Mouse (Mus musculus) lung, postnatal 10 days (tissue): Measurements from ENCODE around the gene Man2a2.
"Not testable (repeated sequence)": the region's sequence is repeated elsewhere in the genome, so short reads cannot be mapped to it uniquely, and the experiment has no call there.

Source experiments
- DNase-seq: peaks from one replicate; pipeline ENCODE4 v3.0.0; 2021

The Man2a2 gene

DNA sequence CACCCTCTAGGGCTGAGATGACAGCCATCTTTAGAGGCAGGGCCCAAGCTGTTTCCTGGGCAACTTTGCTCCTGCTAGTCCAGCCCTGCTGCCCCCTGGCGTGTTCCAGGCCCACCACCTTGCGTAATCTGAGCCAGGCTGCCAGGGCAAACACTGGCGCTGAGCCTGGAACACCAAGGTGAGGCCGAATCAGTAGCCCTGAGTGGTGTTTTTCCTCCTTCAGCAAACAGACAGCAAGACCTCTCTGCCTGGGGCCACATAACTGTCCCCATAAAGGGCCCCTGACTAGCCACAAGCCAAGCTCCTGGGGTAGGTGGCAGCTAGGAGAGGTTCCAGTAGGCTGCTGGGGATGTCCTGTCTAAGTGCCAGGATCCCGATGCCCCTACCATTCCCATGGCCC lies 28.9 kb upstream of the Man2a2 start:
- peak; percentile 67 for DNase-seq

GRCm38 (mm10) chr7:80398654-80399444 lies 27.7 kb upstream of the Man2a2 start:
- no peak for DNase-seq

DNA sequence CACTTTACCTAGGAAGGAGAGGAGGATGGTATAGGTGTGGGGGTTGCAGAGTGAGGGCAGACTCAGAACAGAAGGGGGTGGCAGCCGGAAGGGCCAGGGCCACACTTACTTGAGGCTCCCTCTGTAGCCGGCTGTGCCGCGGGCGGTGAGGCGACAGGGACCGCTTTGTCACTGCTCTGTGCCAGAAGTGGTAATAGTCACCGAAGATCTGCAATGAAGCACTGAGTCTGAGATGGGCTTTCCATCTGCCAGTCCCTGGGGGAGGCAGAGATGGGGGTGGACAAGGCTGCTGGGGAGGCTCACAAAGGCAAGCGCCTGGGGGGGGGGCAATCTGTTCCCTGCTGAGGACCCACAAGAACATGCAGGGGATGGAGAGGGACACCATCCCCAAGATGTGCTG lies 26.8 kb upstream of the Man2a2 start:
- no peak for DNase-seq

DNA sequence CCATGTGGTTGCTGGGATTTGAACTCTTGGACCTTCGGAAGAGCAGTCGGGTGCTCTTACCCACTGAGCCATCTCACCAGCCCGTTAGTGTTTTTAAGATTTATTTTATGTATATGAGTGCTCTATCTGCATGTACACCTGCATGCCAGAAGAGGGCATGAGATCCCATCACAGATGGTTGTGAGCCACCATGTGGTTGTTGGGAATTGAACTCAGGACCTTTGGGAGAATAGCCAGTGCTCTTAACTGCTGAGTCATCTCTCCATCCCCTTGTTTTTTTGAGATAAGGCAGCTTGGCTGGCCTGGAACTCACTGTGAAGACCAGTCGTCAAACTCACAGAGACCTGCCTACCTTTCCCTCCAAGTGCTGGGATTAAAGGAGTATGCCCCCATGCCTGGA lies 25.3 kb upstream of the Man2a2 start:
- not testable (repeated sequence) for DNase-seq

DNA sequence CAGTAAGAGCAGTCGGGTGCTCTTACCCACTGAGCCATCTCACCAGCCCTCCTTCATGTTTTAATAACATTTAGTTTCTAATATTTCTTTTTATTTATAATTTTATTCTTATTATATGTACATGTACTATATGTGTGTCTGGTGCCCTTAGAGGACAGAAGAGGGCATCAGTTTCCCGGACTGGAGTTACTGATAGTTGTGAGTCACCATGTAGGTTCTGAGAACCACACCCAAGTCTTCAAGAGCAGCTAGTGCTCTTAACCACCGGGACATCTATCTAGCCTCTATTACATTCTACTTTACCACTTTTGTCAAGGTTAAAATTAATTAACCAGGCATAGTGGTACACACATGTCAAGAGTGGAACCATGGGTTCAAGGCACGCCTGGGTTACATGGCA lies 23.4 kb upstream of the Man2a2 start:
- DNase-seq, result no peak

DNA sequence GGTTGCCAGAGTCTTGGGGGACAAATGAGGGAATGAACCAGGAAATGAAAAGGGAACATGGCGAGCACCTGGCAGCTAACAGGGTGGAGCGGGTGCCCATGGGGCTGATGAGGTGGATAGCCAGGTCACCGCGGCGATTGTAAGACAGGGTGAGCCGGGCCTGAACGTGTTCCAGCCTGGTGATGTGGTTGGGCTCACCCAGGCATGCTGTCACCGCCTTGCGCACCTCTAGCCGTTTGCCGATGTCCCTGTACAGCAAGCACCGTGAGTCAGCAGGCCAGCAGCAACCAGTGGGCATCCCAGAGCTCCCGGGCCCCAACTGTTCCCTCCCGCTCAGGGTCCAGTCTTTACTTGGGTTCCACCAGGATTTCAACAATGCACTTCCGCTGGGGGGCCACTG lies 20.9 kb upstream of the Man2a2 start:
- DNase-seq, result no peak

GRCm38 (mm10) chr7:80387633-80388543 lies 16.7 kb upstream of the Man2a2 start, which contains the start of gene Fes:
TSS of gene Fes (minus strand) at chr7:80387946.
- DNase-seq, result peak; percentile 86

DNA sequence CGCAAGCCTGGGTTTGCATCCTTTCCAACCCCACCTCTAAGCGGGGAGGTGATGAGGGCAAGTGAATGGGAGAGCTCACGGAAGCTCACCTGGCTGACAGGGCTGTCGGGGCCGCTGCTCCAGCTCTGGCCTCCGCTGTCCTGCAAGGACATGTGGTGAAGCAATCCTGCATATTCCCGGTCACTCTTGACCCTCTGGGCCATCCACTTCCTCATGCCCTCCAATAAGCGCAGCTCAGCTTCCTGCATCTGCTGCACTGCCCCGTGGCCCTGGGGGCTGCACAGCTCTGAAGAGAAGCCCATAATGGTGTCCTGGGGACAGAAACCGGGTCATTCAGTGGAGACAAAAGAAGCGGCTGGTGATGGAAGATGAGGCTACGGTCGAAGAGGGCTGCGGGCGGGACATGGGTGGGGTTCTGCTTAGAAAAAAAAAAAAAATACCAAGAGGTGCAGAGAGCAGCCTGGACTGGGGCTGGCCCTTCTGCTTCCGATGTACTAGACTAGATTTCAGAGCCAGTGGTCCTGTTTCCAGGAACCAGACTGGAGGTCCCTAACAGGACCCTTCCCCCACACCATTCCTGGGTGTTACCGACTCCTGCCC lies 16.0 kb upstream of the Man2a2 start:
- peak; percentile 48 for DNase-seq

DNA sequence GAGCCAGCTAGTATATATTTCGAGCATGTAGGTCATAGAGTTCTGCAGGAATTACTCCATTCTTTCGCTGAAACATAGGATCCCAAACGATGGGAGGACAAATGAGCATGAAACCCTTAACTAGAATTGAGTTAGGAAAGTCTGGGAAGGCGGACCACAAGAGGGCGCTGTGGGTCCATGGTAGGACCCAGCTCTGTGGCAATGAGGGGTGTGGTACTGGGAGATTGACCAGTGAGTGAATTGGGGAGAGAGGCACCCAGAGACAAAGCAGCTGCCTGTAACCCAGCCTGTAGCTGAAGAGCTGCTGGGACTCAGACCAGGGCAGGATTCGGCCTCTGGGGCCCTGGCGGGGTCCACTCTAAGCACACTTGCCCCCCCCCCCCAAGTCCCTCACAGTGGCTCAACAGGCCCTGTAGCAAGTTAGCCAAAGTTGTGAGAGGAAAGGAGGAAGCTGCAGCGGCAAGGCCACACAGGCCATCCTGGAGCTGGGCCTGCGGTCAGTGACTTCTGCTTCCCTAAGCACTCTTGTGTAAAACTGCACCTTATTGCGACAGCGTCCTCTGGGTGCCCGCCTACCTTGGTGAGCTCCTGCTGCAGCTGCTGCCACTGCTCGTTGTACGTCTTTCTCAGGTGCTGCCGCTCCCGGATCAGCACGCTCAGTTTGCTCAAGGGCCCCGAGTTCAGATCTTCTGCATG lies 15.2 kb upstream of the Man2a2 start:
- peak; percentile 95 for DNase-seq

GRCm38 (mm10) chr7:80382919-80383318 lies 11.7 kb upstream of the Man2a2 start:
- no peak for DNase-seq

GRCm38 (mm10) chr7:80379531-80379930 lies 8.4 kb upstream of the Man2a2 start:
- DNase-seq, result peak; percentile 61

DNA sequence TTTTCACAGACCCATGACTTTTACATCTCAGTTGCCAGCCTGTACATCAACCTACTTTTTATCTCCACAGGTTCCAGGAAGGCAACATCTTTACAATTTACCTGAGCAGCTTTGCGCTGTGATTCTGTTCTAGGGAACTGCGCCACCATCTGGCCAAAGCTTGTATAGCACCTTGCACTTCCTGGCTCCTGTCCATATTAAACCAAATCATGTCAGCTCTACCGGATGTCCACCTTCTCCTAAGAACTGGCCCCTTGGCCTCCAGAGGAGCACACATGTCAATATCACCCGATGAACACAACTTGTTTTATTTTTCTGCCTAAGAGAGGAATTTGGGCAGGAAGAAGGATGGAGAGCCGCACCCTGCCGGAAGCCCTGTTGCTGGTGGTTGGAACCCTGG lies 6.3 kb upstream of the Man2a2 start:
- peak; percentile 79 for DNase-seq

DNA sequence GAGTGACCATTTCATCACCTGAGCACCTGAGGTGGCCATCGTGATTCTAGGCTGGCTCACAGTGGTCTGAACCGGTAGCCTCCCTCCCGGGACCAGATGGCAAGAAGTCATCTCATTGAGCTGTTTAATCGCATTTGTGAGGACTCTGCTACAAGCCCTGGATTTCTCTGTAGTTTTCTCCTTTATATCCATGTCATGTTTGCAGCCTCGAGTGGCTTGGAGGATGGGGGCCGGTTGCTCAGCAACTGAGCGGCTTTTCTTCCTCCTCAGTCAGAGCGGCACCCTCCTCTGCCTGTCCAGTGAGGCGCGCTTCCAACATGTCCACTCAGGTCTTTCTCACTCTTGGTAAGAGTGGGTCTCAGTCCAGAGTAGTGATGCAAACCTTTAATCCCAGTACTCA lies 5.0 kb upstream of the Man2a2 start:
- DNase-seq, result no peak

DNA sequence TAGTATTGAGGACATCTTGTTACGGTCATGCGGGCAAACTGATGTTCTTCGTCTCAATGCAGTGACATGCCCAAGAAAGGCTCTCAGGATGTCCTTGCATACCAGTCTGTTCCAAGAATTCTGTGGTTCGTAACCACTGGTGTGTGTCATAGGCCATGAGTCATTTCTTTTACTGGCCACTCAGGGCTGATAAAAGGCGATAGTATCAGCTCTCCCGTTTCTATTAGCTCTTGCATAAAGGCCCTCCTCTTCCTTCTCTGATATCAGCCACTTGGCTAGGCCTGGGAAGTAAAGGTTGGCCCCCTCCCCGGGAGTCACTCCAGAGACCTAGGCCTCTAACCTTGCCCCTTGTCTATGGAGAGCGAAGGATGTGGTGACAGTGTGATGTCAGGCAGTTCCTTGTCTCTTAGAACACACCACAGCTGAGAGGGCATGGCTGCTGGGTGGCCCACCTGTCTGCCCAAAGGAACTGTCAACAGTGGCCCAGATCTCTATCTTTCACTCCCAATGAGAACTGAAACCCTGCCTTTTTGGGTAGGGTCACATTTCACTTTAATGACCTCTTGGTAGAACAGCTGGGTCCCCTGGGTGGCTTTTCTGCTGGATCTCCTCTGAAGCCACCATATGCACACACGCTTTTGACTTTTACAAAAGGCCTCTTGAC lies 4.3 kb upstream of the Man2a2 start:
- DNase-seq, result no peak

GRCm38 (mm10) chr7:80374733-80375132 lies 3.6 kb upstream of the Man2a2 start:
- no peak for DNase-seq

DNA sequence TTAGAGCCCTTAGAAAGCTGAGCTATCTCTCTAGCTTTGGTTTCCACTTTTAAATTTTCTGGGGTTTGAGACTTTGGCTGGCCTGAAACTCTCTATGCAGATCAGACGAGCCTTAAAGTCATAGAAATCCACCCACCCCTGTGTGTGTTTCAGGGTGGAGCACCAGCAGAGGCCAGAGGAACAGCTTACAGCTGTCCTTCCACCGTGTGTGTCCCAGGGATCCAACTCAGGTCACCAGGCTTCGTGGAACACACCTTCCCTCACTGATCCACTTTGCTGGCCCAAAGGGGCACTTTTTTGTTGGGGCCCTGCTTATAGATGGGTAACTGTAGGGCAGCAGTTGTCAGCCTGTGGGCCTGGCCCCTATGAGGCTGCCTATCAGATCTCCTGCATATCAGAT lies 3.1 kb upstream of the Man2a2 start:
- DNase-seq, result no peak

GRCm38 (mm10) chr7:80373850-80374249 lies 2.7 kb upstream of the Man2a2 start:
- DNase-seq, result no peak

DNA sequence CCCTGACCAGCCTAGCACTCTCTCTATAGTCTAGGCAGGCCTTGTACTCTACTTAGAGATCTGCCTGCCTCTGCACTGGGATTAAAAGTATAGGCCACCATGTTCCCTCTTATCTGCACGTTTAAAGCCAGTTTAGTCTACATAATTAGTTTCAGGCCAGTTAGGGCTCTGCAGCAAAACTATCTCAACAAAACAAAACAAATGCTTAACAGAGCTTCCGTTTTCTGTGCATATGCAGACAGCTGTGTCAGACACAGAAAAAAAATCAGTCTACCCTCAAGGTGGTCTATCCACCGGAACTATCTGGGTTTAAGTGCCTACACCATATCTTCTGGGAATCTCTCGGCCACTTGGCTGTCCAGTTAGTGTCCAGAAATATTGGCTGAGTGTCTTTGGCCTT lies 2.2 kb upstream of the Man2a2 start:
- no peak for DNase-seq

- no peak for DNase-seq
Observed at GRCm38 (mm10) chr7:80372667-80373066, 1.5 kb upstream of the Man2a2 start.

- DNase-seq, result no peak
Observed at GRCm38 (mm10) chr7:80372166-80372565, 991 bp upstream of the Man2a2 start.

DNA sequence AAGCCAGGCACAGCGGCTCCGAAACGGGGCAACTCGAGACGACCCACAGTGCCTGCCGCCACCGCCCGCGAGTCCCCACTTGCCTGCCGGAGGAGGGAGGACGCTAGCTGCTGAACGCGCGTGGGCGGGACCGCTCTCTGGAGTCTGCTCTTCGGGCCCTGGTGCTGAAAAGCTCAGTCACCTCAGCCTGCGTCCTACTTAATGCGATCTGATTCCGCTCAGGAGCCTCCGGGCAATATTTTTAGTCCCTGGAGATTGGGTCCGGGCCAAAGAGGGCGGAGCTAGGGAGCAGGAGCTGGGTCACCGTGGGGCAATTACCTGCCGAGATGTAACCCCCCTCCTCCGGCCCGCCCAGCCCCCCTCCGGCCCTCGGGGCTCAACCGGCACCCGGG lies 530 bp downstream of the Man2a2 start:
- peak; percentile 82 for DNase-seq

GRCm38 (mm10) chr7:80369967-80370431 lies 1.2 kb downstream of the Man2a2 start:
- no peak for DNase-seq
